Mouse (Mus musculus) MEL (cell line): ENCODE results near the gene Wdr1. TPM values are rescaled to one million over a fixed set of nuclear protein-coding genes. Genes with fewer than 3 reads are reported as not detected.

Experiments
- DNase-seq: peaks from one replicate; pipeline ENCODE4 v3.0.0; 2011; ENCODE audit warnings: low read depth, low spot score
- H3K27ac ChIP-seq: 2 replicates; pipeline ENCODE4 v1.5.1; 2012; ENCODE audit warnings: low read depth, mild to moderate bottlenecking, control low read depth, low read length, moderate library complexity; ENCODE audit not compliant: control insufficient read depth
- H3K27me3 ChIP-seq, 2 experiments: fragments of 150-350 bp in 1 of 2; sonication (generic) in 1 of 2; 2 replicates each; pipeline ENCODE4 v1.6.1; 2012; ENCODE audit warnings: low read length in 2 of 2, mild to moderate bottlenecking in 2 of 2, improper control_type of control experiment in 1 of 2, moderate library complexity in 1 of 2; ENCODE audit not compliant: insufficient read depth in 2 of 2, control insufficient read depth in 1 of 2
- H3K36me3 ChIP-seq, 2 experiments: 2 replicates each; pipeline ENCODE4 v1.6.1; 2012 to 2014; ENCODE audit warnings: low read length in 2 of 2, improper control_type of control experiment in 1 of 2, inconsistent platforms in 1 of 2, mild to moderate bottlenecking in 1 of 2; ENCODE audit not compliant: insufficient read depth in 2 of 2, control insufficient read depth in 1 of 2
- H3K4me1 ChIP-seq, 2 experiments: fragments of 150-350 bp in 1 of 2; sonication (generic) in 1 of 2; 2 replicates each; pipeline ENCODE4 v1.6.1; 2012; ENCODE audit warnings: low read length in 2 of 2, improper control_type of control experiment in 1 of 2, mild to moderate bottlenecking in 1 of 2; ENCODE audit not compliant: insufficient read depth in 2 of 2, control insufficient read depth in 1 of 2
- H3K4me3 ChIP-seq, 2 experiments: fragments of 150-350 bp in 1 of 2; sonication (generic) in 1 of 2; 2 replicates each; pipeline ENCODE4 v1.5.1; 2012; ENCODE audit warnings: low read depth in 2 of 2, low read length in 2 of 2, mild to moderate bottlenecking in 2 of 2, moderate library complexity in 2 of 2, control low read depth in 1 of 2, improper control_type of control experiment in 1 of 2; ENCODE audit not compliant: control insufficient read depth in 1 of 2, insufficient read depth in 1 of 2
- H3K79me2 ChIP-seq: 2 replicates; pipeline ENCODE4 v1.6.1; 2012; ENCODE audit warnings: mild to moderate bottlenecking, low read length, moderate library complexity; ENCODE audit not compliant: control insufficient read depth, poor library complexity, insufficient read depth
- H3K9ac ChIP-seq: 2 replicates; pipeline ENCODE4 v1.6.1; 2012; ENCODE audit warnings: low read depth, mild to moderate bottlenecking, control low read depth, low read length, moderate library complexity; ENCODE audit not compliant: control insufficient read depth, poor library complexity, severe bottlenecking
- H3K9me3 ChIP-seq: fragments of 150-350 bp; sonication (generic); replicated peaks from 2 replicates; pipeline ENCODE4 v1.6.1; 2012; ENCODE audit warnings: mild to moderate bottlenecking, low read length, improper control_type of control experiment, moderate library complexity; ENCODE audit not compliant: insufficient read depth
- CHD2 ChIP-seq: IDR thresholded peaks from 2 replicates; pipeline ENCODE4 v1.6.1; 2011; ENCODE audit warnings: low read length, improper control_type of control experiment
- E2F4 ChIP-seq: IDR thresholded peaks from 2 replicates; pipeline ENCODE4 v1.6.1; 2011; ENCODE audit warnings: low read depth, low read length, improper control_type of control experiment, borderline replicate concordance
- ELF1 ChIP-seq: IDR thresholded peaks from 2 replicates; pipeline ENCODE4 v1.6.1; 2014; ENCODE audit warnings: low read depth, mild to moderate bottlenecking, inconsistent platforms, low read length, improper control_type of control experiment, moderate library complexity
- EP300 ChIP-seq, 2 experiments: IDR thresholded peaks; 2 replicates each; pipeline ENCODE4 v1.6.1; 2011; ENCODE audit warnings: improper control_type of control experiment in 2 of 2, low read length in 2 of 2, low read depth in 1 of 2, mild to moderate bottlenecking in 1 of 2
- ETS1 ChIP-seq: IDR thresholded peaks from 2 replicates; pipeline ENCODE4 v1.6.1; 2012; ENCODE audit warnings: low read depth, mild to moderate bottlenecking, inconsistent platforms, low read length, improper control_type of control experiment, moderate library complexity
- HCFC1 ChIP-seq: IDR thresholded peaks from 2 replicates; pipeline ENCODE4 v1.6.1; 2012; ENCODE audit warnings: low read depth, mild to moderate bottlenecking, inconsistent platforms, low read length, improper control_type of control experiment, moderate library complexity
- MAZ ChIP-seq: IDR thresholded peaks from 2 replicates; pipeline ENCODE4 v1.6.1; 2012; ENCODE audit warnings: low read depth, mild to moderate bottlenecking, inconsistent platforms, low read length, improper control_type of control experiment
- MEF2A ChIP-seq: IDR thresholded peaks from 2 replicates; pipeline ENCODE4 v1.6.1; 2014; ENCODE audit warnings: low read depth, mild to moderate bottlenecking, inconsistent platforms, low read length, improper control_type of control experiment; ENCODE audit not compliant: poor library complexity, insufficient replicate concordance, severe bottlenecking; ENCODE audit errors: extremely low read depth
- NRF1 ChIP-seq: IDR thresholded peaks from 2 replicates; pipeline ENCODE4 v1.6.1; 2014; ENCODE audit warnings: low read depth, mild to moderate bottlenecking, inconsistent platforms, low read length, improper control_type of control experiment, moderate library complexity; ENCODE audit not compliant: poor library complexity, insufficient read depth, severe bottlenecking
- POLR2A ChIP-seq, 2 experiments: IDR thresholded peaks; 2 replicates each; pipeline ENCODE4 v1.6.1; 2011 to 2012; ENCODE audit warnings: low read length in 2 of 2, mild to moderate bottlenecking in 2 of 2, control low read depth in 1 of 2, improper control_type of control experiment in 1 of 2, low read depth in 1 of 2, moderate library complexity in 1 of 2; ENCODE audit not compliant: control insufficient read depth in 1 of 2, insufficient read depth in 1 of 2, poor library complexity in 1 of 2
- POLR2AphosphoS5 ChIP-seq: IDR thresholded peaks from 2 replicates; pipeline ENCODE4 v1.6.1; 2012; ENCODE audit warnings: low read depth, borderline replicate concordance, mild to moderate bottlenecking, inconsistent platforms, low read length, moderate library complexity, mixed read lengths
- RAD21 ChIP-seq: IDR thresholded peaks from 2 replicates; pipeline ENCODE4 v1.6.1; 2011; ENCODE audit warnings: mild to moderate bottlenecking, low read depth, low read length, improper control_type of control experiment
- RCOR1 ChIP-seq: IDR thresholded peaks from 2 replicates; pipeline ENCODE4 v1.6.1; 2012; ENCODE audit warnings: low read depth, mild to moderate bottlenecking, inconsistent platforms, low read length, improper control_type of control experiment
- SMC3 ChIP-seq: IDR thresholded peaks from 2 replicates; pipeline ENCODE4 v1.6.1; 2011; ENCODE audit warnings: low read depth, low read length, improper control_type of control experiment
- TBP ChIP-seq: IDR thresholded peaks from 2 replicates; pipeline ENCODE4 v1.8.0; 2011; ENCODE audit warnings: low read depth, low read length, improper control_type of control experiment
- ZKSCAN1 ChIP-seq: IDR thresholded peaks from 2 replicates; pipeline ENCODE4 v1.6.1; 2012; ENCODE audit warnings: low read depth, mild to moderate bottlenecking, inconsistent platforms, low read length, improper control_type of control experiment, moderate library complexity
- ZMIZ1 ChIP-seq: IDR thresholded peaks from 2 replicates; pipeline ENCODE4 v1.6.1; 2012; ENCODE audit warnings: low read depth, mild to moderate bottlenecking, inconsistent platforms, low read length, improper control_type of control experiment, moderate library complexity
- ZNF384 ChIP-seq: IDR thresholded peaks from 2 replicates; pipeline ENCODE4 v1.6.1; 2012; ENCODE audit warnings: low read depth, mild to moderate bottlenecking, inconsistent platforms, low read length, improper control_type of control experiment
- polyA plus RNA-seq, 2 experiments: library from polyadenylated mRNA; stranded (reverse) in 1 of 2; unstranded in 1 of 2; fragments of >175 nt in 1 of 2; fragments of >200 nt in 1 of 2; gene quantifications; 2 replicates each; pipeline versions ENCODE4 v1.2.1 to v1.2.4; 2012; ENCODE audit warnings: low replicate concordance in 2 of 2, low read depth in 1 of 2; ENCODE audit not compliant: insufficient read length in 2 of 2, insufficient read depth in 1 of 2, missing spikeins in 1 of 2
- total RNA-seq: library from RNA; depleted of rRNA; stranded (reverse); fragments of 300-350 nt; gene quantifications from 2 replicates; pipeline ENCODE4 v1.2.3, GENCODE M21; 2012

Wdr1 gene
- total and polyA plus RNA-seq, 3 experiments = 144 to 174 TPM; not detected in 1

DNA sequence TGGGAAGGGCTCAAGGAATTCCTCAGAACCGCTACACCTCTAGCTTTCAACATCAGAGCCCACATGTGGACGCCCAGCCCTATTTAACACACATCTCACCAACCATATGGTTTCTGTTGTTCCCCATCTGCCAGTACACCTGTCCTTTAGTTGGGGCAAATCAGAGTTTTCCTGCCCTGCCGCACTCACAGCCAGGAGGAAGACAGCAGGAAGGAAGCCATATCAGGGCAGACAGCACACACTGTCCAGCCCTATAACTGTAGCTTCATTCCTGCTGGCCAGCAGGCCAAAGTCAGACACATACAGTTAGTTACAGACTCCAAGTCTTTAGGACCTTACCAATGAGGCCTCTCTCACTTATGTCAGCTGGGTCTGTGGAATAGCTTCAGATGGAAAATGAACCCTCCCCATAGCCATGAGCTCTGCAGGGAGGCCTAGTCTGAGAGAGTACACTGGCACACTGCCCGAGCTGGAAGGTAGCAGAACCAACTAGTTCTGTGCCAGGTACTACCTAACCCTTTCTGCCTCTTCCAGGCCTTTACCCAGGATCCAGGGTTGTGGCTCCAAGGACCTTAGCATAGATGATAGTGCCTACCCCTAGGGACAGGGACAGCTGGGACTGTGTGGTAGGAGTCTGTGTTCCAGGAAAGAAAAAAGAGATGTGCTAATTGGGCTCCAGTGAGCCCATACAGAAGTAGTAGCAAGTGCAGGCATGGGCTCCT lies 19.4 kb downstream of the Wdr1 start:
- Histone ChIP-seq H3K9ac (no peak overlapping the region), H3K4me1 (no peaks in the 10 kb centered on the region), H3K79me2 (no peaks in the 10 kb centered on the region), H3K4me3 (no peak overlapping the region), H3K9me3 (no peaks in the 10 kb centered on the region), H3K36me3 (peaks cover 0 to 56% of the 10 kb centered on the region in 2 experiments; a peak in 2 of 4 replicates), H3K27ac (no peak overlapping the region), H3K27me3 (no peaks in the 10 kb centered on the region)
- no peak for DNase-seq
- TF ChIP-seq POLR2A (IDR thresholded peaks at IDR 0.05; ENCODE audit: control insufficient read depth in 1 of 2, insufficient read depth in 1 of 2, low read depth in 1 of 2, low read length in 2 of 2, poor library complexity in 1 of 2) = 0 out of 4 replicates have a peak, but pooled peaks of 1 of the 2 experiments have one; percentile 7
- TF ChIP-seq E2F4 = no peak

DNA sequence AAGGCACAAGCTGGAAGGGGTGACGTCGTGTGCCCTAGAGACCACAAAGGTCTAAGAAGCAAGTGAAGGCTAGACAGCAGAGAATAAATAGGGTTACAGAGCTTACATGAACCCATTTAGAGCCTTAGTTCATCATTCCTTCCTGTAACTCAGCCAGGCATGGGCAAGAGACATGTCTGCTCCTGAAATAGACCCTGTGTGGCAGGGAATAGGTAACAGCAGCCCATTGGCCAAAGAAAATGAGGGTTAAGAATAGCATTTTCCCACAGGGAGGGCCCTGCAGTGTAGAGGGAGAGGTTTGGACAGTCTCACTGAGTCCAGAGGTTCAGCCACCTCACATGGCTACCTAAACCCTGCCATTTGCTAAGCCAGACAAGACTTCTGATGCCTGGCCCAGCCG lies 21.3 kb downstream of the Wdr1 start:
- H3K27me3 ChIP-seq = no peaks in the 10 kb centered on the region
- H3K79me2 ChIP-seq = no peaks in the 10 kb centered on the region
- TF ChIP-seq MEF2A = no peak
- H3K4me3 ChIP-seq = no peak overlapping the region
- H3K9me3 ChIP-seq = no peaks in the 10 kb centered on the region
- no peak for DNase-seq
- H3K36me3 ChIP-seq = peaks cover 0 to 51% of the 10 kb centered on the region in 2 experiments; a peak in 2 of 4 replicates
- H3K27ac ChIP-seq = no peak overlapping the region
- no peaks in the 10 kb centered on the region for H3K4me1 ChIP-seq
- no peak overlapping the region for H3K9ac ChIP-seq

DNA sequence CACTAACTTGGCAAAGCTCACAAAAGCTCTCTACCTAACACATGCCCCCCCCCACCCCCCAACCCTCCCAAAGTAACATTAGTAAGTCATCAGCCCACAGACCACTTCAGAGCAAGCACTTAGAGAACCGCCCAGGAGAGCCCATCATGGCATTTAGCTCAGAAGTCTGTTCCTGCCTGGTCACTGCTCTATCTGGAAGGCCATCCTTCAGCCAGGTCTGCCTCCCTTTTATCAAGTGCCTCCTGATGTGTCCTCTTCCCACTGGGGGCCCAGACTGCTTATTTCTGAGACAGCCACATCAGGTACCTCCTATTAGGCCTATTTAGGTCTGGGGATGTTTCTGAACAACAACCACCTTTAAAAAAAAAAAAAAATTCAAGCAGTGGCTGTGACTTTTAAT lies 22.1 kb downstream of the Wdr1 start:
- no peak overlapping the region for H3K9ac ChIP-seq
- TF ChIP-seq RAD21 (no peak), TBP (no peak), ELF1 (no peak)
- TF ChIP-seq, all 39 proteins: peak for 0
- Histone ChIP-seq H3K4me3 (no peak overlapping the region), H3K27ac (no peak overlapping the region), H3K4me1 (no peaks in the 10 kb centered on the region), H3K36me3 (peaks cover 0 to 56% of the 10 kb centered on the region in 2 experiments; a peak in 2 of 4 replicates), H3K9me3 (no peaks in the 10 kb centered on the region), H3K79me2 (no peaks in the 10 kb centered on the region), H3K27me3 (no peaks in the 10 kb centered on the region)
- no peak for DNase-seq

DNA sequence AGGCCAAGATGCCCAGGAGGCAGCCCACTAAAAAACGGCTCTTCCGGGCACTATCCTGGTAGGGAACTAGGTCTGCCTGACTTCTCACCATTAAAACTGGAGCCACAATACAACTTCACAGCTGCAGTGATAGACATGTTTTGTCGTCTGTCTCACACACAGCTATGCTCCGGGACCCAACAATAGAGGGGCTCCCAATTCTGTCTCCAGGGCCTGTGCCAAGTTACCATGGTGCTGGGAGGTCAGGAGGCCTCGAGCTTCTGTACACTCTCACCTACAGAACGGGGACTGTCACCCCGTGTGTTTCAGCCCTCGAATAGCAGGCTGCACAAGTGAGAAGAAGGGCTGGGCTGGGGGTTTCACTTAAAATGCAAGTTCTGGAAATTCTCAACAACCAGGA lies 24.5 kb downstream of the Wdr1 start:
- Histone ChIP-seq H3K4me1 (no peaks in the 10 kb centered on the region), H3K9ac (no peak overlapping the region)
- no peak for TF ChIP-seq ETS1
- no peak for TF ChIP-seq NRF1
- no peak for TF ChIP-seq ZKSCAN1
- TF ChIP-seq E2F4 = no peak
- TF ChIP-seq SMC3 = no peak
- no peak for TF ChIP-seq ZNF384
- no peak for TF ChIP-seq CHD2
- no peak for TF ChIP-seq RCOR1
- TF ChIP-seq RAD21 = no peak
- no peak for TF ChIP-seq POLR2AphosphoS5
- no peak for TF ChIP-seq HCFC1
- no peak for TF ChIP-seq MAZ
- no peak for TF ChIP-seq ZMIZ1
- TF ChIP-seq TBP = no peak
- no peak for TF ChIP-seq MEF2A
- TF ChIP-seq EP300 (IDR thresholded peaks at IDR 0.05; ENCODE audit: low read depth in 1 of 2, low read length in 2 of 2) = no peak

More for the DNA sequence above, 24.5 kb downstream of the Wdr1 start:
- H3K4me3 ChIP-seq = no peak overlapping the region
- H3K27ac ChIP-seq = no peak overlapping the region
- H3K36me3 ChIP-seq = peaks cover 0 to 58% of the 10 kb centered on the region in 2 experiments; a peak in 2 of 4 replicates
- H3K27me3 ChIP-seq = no peaks in the 10 kb centered on the region
- DNase-seq = no peak
- no peaks in the 10 kb centered on the region for H3K9me3 ChIP-seq
- no peaks in the 10 kb centered on the region for H3K79me2 ChIP-seq
